ENCODE assay signal across 12 mouse cellular contexts in the genomic region with DNA sequence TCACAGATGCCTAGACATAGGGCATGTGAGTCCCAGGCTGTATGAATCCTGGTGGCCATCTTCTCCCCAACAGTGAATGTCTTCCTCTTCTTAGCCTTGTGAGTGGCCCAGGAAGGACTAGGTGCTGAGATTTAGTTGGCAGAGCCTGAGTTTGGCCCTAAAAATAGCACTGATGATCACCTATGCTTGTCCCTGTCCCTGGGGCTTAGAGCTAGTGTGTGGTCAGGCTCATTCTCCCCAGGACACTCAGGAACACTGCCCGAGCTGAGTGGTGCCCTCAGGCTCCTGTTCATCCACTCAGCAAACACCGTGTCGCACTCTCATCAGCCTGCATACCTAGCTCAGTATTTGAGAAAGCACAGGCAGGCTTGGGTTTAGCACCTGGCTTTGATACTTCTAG. TPM values are rescaled to one million over a fixed set of nuclear protein-coding genes. Genes with fewer than 3 reads are reported as not detected.
DNase-seq lines count a peak whose midpoint lies in the region; ATAC-seq and TF ChIP-seq lines count a peak whose summit lies in the region.
"Had no signal": no experiment of that assay in that cellular context is flagged by ENCODE, and none has a peak within 500 bp of the region (broad histone marks: within the 10 kb centered on the region; RNA-seq: fewer than 3 reads in every experiment).

No protein-coding gene starts in this region.

- H3K9me3 ChIP-seq in forebrain, embryonic 10.5 days: peaks cover 5% of the 10 kb centered on the region; the same call in 1 of the 2 replicates
- H3K9me3 ChIP-seq in forebrain, embryonic 15.5 days: no peaks in the 10 kb centered on the region
- H3K9me3 ChIP-seq in lung, postnatal 0 days (ENCODE audit: low read length): no peaks in the 10 kb centered on the region
- no peaks in the 10 kb centered on the region for H3K9me3 ChIP-seq in limb, embryonic 11.5 days (ENCODE audit: control insufficient read depth, low read length)
- no peaks in the 10 kb centered on the region for H3K9me3 ChIP-seq in stomach, postnatal 0 days (ENCODE audit: control insufficient read depth, low read length)

- no peak for ATAC-seq in forebrain, embryonic 15.5 days (replicated peaks)
- ATAC-seq in lung, postnatal 0 days: peak; percentile 30
- no peak for ATAC-seq in limb, embryonic 11.5 days (ENCODE audit: insufficient number of reproducible peaks, low FRiP score, low TSS enrichment, low read depth)
- no peak for ATAC-seq in stomach, postnatal 0 days (ENCODE audit: low FRiP score, low TSS enrichment)

- H3K27me3 ChIP-seq in forebrain, embryonic 10.5 days (ENCODE audit: poor library complexity, severe bottlenecking): no peaks in the 10 kb centered on the region
- H3K27me3 ChIP-seq in forebrain, embryonic 15.5 days: no peaks in the 10 kb centered on the region
- no peaks in the 10 kb centered on the region for H3K27me3 ChIP-seq in lung, postnatal 0 days (replicated peaks; ENCODE audit: insufficient read depth, low read length)
- no peaks in the 10 kb centered on the region for H3K27me3 ChIP-seq in limb, embryonic 11.5 days (ENCODE audit: control insufficient read depth, insufficient read depth, low read length)
- H3K27me3 ChIP-seq in stomach, postnatal 0 days (ENCODE audit: control insufficient read depth, insufficient read depth, low read length): no peaks in the 10 kb centered on the region

- no peak for TF ChIP-seq CTCF in lung, postnatal 0 days (IDR thresholded peaks at IDR 0.05)
- TF ChIP-seq CTCF in stomach, postnatal 0 days (IDR thresholded peaks at IDR 0.05; ENCODE audit: low read depth): no peak

- H3K4me1 ChIP-seq in forebrain, embryonic 10.5 days: peaks cover 72% of the 10 kb centered on the region
- H3K4me1 ChIP-seq in forebrain, embryonic 15.5 days: peaks cover 46% of the 10 kb centered on the region
- H3K4me1 ChIP-seq in lung, postnatal 0 days (ENCODE audit: insufficient read depth, low read depth, low read length): peaks cover 23% of the 10 kb centered on the region
- peaks cover 21% of the 10 kb centered on the region for H3K4me1 ChIP-seq in limb, embryonic 11.5 days (ENCODE audit: control insufficient read depth, insufficient read depth, low read length)
- H3K4me1 ChIP-seq in stomach, postnatal 0 days (replicated peaks; ENCODE audit: control insufficient read depth, insufficient read depth): peaks cover 4% of the 10 kb centered on the region; the same call in 1 of the 2 replicates

- peak overlapping the region; percentile 86 for H3K27ac ChIP-seq in forebrain, embryonic 10.5 days
- no peak overlapping the region for H3K27ac ChIP-seq in forebrain, embryonic 15.5 days (replicated peaks)
- peak overlapping the region; percentile 62 for H3K27ac ChIP-seq in lung, postnatal 0 days (ENCODE audit: low read length)
- no peak overlapping the region for H3K27ac ChIP-seq in limb, embryonic 11.5 days (replicated peaks; ENCODE audit: low read depth, low read length)
- H3K27ac ChIP-seq in stomach, postnatal 0 days (replicated peaks): peak overlapping the region; percentile 18; the same call in 1 of the 2 replicates

- DNase-seq in forebrain, embryonic 10.5 days (ENCODE audit: extremely low spot score, low spot score): no peak
- DNase-seq in lung, postnatal 0 days (ENCODE audit: low spot score): peak; percentile 45
- no peak for DNase-seq in lung, postnatal 10 days
- DNase-seq in limb, embryonic 11.5 days (ENCODE audit: low spot score): peak; percentile 23
- no peak for DNase-seq in stomach, postnatal 0 days (ENCODE audit: low spot score)
- no peak for DNase-seq in cerebellum, adult 8-10 months
- DNase-seq in MN1 (ENCODE audit: low spot score): no peak
- DNase-seq: adrenal gland, postnatal 10 days; cerebellum, adult 9-10 months; kidney, adult 8-10 months; left cerebral cortex, postnatal 4 days had no signal

- H3K4me2 ChIP-seq in forebrain, embryonic 15.5 days (replicated peaks): no peak overlapping the region
- peak overlapping the region; percentile 20 for H3K4me2 ChIP-seq in lung, postnatal 0 days (replicated peaks; ENCODE audit: low read depth, low read length)
- no peak overlapping the region for H3K4me2 ChIP-seq in limb, embryonic 11.5 days (ENCODE audit: low read depth, severe bottlenecking)
- no peak overlapping the region for H3K4me2 ChIP-seq in stomach, postnatal 0 days (replicated peaks; ENCODE audit: low read depth)

- H3K36me3 ChIP-seq in forebrain, embryonic 10.5 days (replicated peaks): peaks cover 40% of the 10 kb centered on the region
- H3K36me3 ChIP-seq in forebrain, embryonic 15.5 days: no peaks in the 10 kb centered on the region
- no peaks in the 10 kb centered on the region for H3K36me3 ChIP-seq in lung, postnatal 0 days (ENCODE audit: insufficient read depth, low read length)
- no peaks in the 10 kb centered on the region for H3K36me3 ChIP-seq in limb, embryonic 11.5 days (ENCODE audit: control insufficient read depth, insufficient read depth, low read length)
- no peaks in the 10 kb centered on the region for H3K36me3 ChIP-seq in stomach, postnatal 0 days (ENCODE audit: control insufficient read depth, insufficient read depth, low read length)

- no peak overlapping the region for H3K9ac ChIP-seq in forebrain, embryonic 15.5 days (replicated peaks)
- no peak overlapping the region for H3K9ac ChIP-seq in lung, postnatal 0 days (replicated peaks; ENCODE audit: low read depth)
- H3K9ac ChIP-seq in limb, embryonic 11.5 days (ENCODE audit: low read length): no peak overlapping the region
- H3K9ac ChIP-seq in stomach, postnatal 0 days (ENCODE audit: low read length): no peak overlapping the region

- 62% methylated on average over 3 of the region's 3 CpGs for WGBS in forebrain, embryonic 10.5 days
- WGBS in forebrain, embryonic 15.5 days: 60% methylated on average over 3 of the region's 3 CpGs
- WGBS in lung, postnatal 0 days: 58% methylated on average over 3 of the region's 3 CpGs
- WGBS in limb, embryonic 11.5 days: 43% methylated on average over 3 of the region's 3 CpGs
- 42% methylated on average over 3 of the region's 3 CpGs for WGBS in stomach, postnatal 0 days

- H3K4me3 ChIP-seq in forebrain, embryonic 10.5 days: peak overlapping the region; percentile 40; the same call in 1 of the 2 replicates
- H3K4me3 ChIP-seq in forebrain, embryonic 15.5 days: no peak overlapping the region
- no peak overlapping the region for H3K4me3 ChIP-seq in lung, postnatal 0 days (ENCODE audit: low read depth, low read length)
- H3K4me3 ChIP-seq in limb, embryonic 11.5 days (ENCODE audit: low read depth, low read length): no peak overlapping the region
- H3K4me3 ChIP-seq in stomach, postnatal 0 days (ENCODE audit: low read depth, low read length): no peak overlapping the region

- TF ChIP-seq EP300 in lung, postnatal 0 days (IDR thresholded peaks at IDR 0.05): no peak
- TF ChIP-seq EP300 in stomach, postnatal 0 days (optimal IDR thresholded peaks at IDR 0.05): no peak

RNA-seq across cellular contexts. Expression of a gene that starts 4.0 kb away (rescaled TPM):
- polyA plus RNA-seq in forebrain, embryonic 10.5 days (2016; fragmentation: Nextera tagmentation; extraction: Ambion mirVana): 10.6 and 11.3 TPM in 2 replicates
- polyA plus RNA-seq in forebrain, embryonic 15.5 days (2015; fragmentation: Nextera tagmentation; extraction: Ambion mirVana): 6.0 and 6.8 TPM in 2 replicates
- polyA plus RNA-seq in lung, postnatal 0 days (2015; fragmentation: Nextera tagmentation; extraction: Ambion mirVana): 18.9 TPM in 2 replicates
- polyA plus RNA-seq in limb, embryonic 11.5 days (2014; fragmentation: Nextera tagmentation; extraction: Ambion mirVana): 5.3 and 5.4 TPM in 2 replicates
- 3.0 and 3.4 TPM in 2 replicates for polyA plus RNA-seq in stomach, postnatal 0 days (2015; fragmentation: Nextera tagmentation; extraction: Ambion mirVana)

RNA-seq across cellular contexts. Expression of a gene that starts 16.8 kb away (rescaled TPM):
- polyA plus RNA-seq in forebrain, embryonic 10.5 days (2016; fragmentation: Nextera tagmentation; extraction: Ambion mirVana): 95.7 and 100 TPM in 2 replicates
- polyA plus RNA-seq in forebrain, embryonic 15.5 days (2015; fragmentation: Nextera tagmentation; extraction: Ambion mirVana): 159 and 168 TPM in 2 replicates
- polyA plus RNA-seq in lung, postnatal 0 days (2015; fragmentation: Nextera tagmentation; extraction: Ambion mirVana): 27.0 and 38.9 TPM in 2 replicates
- 75.3 and 81.9 TPM in 2 replicates for polyA plus RNA-seq in limb, embryonic 11.5 days (2014; fragmentation: Nextera tagmentation; extraction: Ambion mirVana)
- polyA plus RNA-seq in stomach, postnatal 0 days (2015; fragmentation: Nextera tagmentation; extraction: Ambion mirVana): 19.1 and 20.3 TPM in 2 replicates

Comparison
In these comparisons a context has a peak if more than half of its experiments do, and no peak if none do; other contexts are left out.
1. DNase-seq: peak in lung, postnatal 0 days (single experiment) and limb, embryonic 11.5 days (single experiment); none in forebrain, embryonic 10.5 days (single experiment), lung, postnatal 10 days (single experiment), stomach, postnatal 0 days (single experiment), cerebellum, adult 8-10 months (single experiment) and MN1 (single experiment).
2. H3K27ac ChIP-seq: peak in forebrain, embryonic 10.5 days (single experiment), lung, postnatal 0 days (single experiment) and stomach, postnatal 0 days (single experiment); none in forebrain, embryonic 15.5 days (single experiment) and limb, embryonic 11.5 days (single experiment).